Mouse (Mus musculus) heart, embryonic 14.5 days (tissue): Measurements from ENCODE around the gene Cd209f. TPM values are rescaled to one million over a fixed set of nuclear protein-coding genes. Genes with fewer than 3 reads are reported as not detected.
"Not testable (repeated sequence)": the region's sequence is repeated elsewhere in the genome, so short reads cannot be mapped to it uniquely, and the experiment has no call there.

ENCODE experiments used
- ATAC-seq: fragments of 200-750 bp; cut with Nextera tagmentation; 2 replicates; pipeline ENCODE4 v1.8.0; 2017; ENCODE audit warnings: low read depth, moderate TSS enrichment; ENCODE audit not compliant: insufficient number of reproducible peaks, insufficient read depth, low FRiP score
- H3K27ac ChIP-seq, 2 experiments: fragments of 200-500 bp in 1 of 2; fragments of 300-500 bp in 1 of 2; sonication (generic) in 1 of 2; replicated peaks in 1 of 2; 2 replicates each; pipeline ENCODE4 v1.5.1; 2012 to 2014; ENCODE audit warnings: low read depth in 2 of 2, low read length in 2 of 2, control low read depth in 1 of 2, mild to moderate bottlenecking in 1 of 2, mixed read lengths in 1 of 2; ENCODE audit not compliant: control insufficient read depth in 1 of 2, insufficient read depth in 1 of 2
- H3K27me3 ChIP-seq: fragments of 300-500 bp; sonication (generic); 2 replicates; pipeline ENCODE4 v1.6.1; 2014; ENCODE audit warnings: mild to moderate bottlenecking, low read length, control low read depth; ENCODE audit not compliant: control insufficient read depth, insufficient read depth
- H3K36me3 ChIP-seq: fragments of 300-500 bp; sonication (generic); 2 replicates; pipeline ENCODE4 v1.6.1; 2014; ENCODE audit warnings: mild to moderate bottlenecking, control low read depth, low read length, mixed read lengths; ENCODE audit not compliant: control insufficient read depth, insufficient read depth
- H3K4me1 ChIP-seq, 2 experiments: fragments of 200-500 bp in 1 of 2; fragments of 300-500 bp in 1 of 2; sonication (generic) in 1 of 2; 2 replicates each; pipeline ENCODE4 v1.6.1; 2012 to 2014; ENCODE audit warnings: low read length in 2 of 2, control low read depth in 1 of 2, mixed read lengths in 1 of 2; ENCODE audit not compliant: control insufficient read depth in 2 of 2, insufficient read depth in 2 of 2
- H3K4me2 ChIP-seq: fragments of 300-500 bp; sonication (generic); 2 replicates; pipeline ENCODE4 v1.6.1; 2014; ENCODE audit warnings: mild to moderate bottlenecking, low read length
- H3K4me3 ChIP-seq, 2 experiments: fragments of 200-500 bp in 1 of 2; fragments of 300-500 bp in 1 of 2; sonication (generic) in 1 of 2; 2 replicates each; pipeline ENCODE4 v1.5.1; 2012 to 2014; ENCODE audit warnings: low read length in 2 of 2, mild to moderate bottlenecking in 2 of 2, control low read depth in 1 of 2, low read depth in 1 of 2, moderate library complexity in 1 of 2; ENCODE audit not compliant: control insufficient read depth in 1 of 2, insufficient read depth in 1 of 2
- H3K9ac ChIP-seq: fragments of 300-500 bp; sonication (generic); 2 replicates; pipeline ENCODE4 v1.6.1; 2014; ENCODE audit warnings: mild to moderate bottlenecking, low read length
- H3K9me3 ChIP-seq: fragments of 300-500 bp; sonication (generic); 2 replicates; pipeline ENCODE4 v1.6.1; 2016; ENCODE audit warnings: low read length, control low read depth; ENCODE audit not compliant: control insufficient read depth
- WGBS: fragments of 180-500 bp; shearing (Covaris S2); extraction: QIAGEN DNeasy Blood & Tissue Kit; methylation state at CpG from one replicate; pipeline ENCODE4 v1.1.7; 2014; 5-methylcytosine and 5-hydroxymethylcytosine counted together
- polyA plus RNA-seq: library from polyadenylated mRNA; unstranded; fragments of >200 nt; fragmentation: Nextera tagmentation; extraction: Ambion mirVana; gene quantifications from 2 replicates; pipeline ENCODE4 v1.2.1, GENCODE M21; 2014

The Cd209f gene
- polyA plus RNA-seq = not detected in 2 replicates

- H3K27me3 ChIP-seq, ATAC-seq, H3K9ac ChIP-seq, H3K4me3 ChIP-seq, H3K4me1 ChIP-seq, H3K36me3 ChIP-seq, H3K4me2 ChIP-seq, H3K9me3 ChIP-seq, H3K27ac ChIP-seq: not testable (repeated sequence)
- WGBS = 75% methylated on average over 1 of the region's 2 CpGs
Measured at GRCm38 (mm10) chr8:4105735-4106134, at the start of gene Cd209f. Gene Cd209f (minus strand): TSS chr8:4105835.

- Histone ChIP-seq H3K36me3 (no peaks in the 10 kb centered on the region), H3K9ac (no peak overlapping the region), H3K4me1 (no peaks in the 10 kb centered on the region), H3K9me3 (peaks cover 5% of the 10 kb centered on the region; the same call in 1 of the 2 replicates), H3K4me3 (no peak overlapping the region), H3K4me2 (no peak overlapping the region), H3K27ac (no peak overlapping the region), H3K27me3 (no peaks in the 10 kb centered on the region)
- ATAC-seq = no peak
Measured at GRCm38 (mm10) chr8:4154878-4155277, 49.2 kb upstream of the Cd209f start.

GRCm38 (mm10) chr8:4147272-4147671 lies 41.6 kb upstream of the Cd209f start:
- no peak overlapping the region for H3K4me2 ChIP-seq
- no peaks in the 10 kb centered on the region for H3K4me1 ChIP-seq
- H3K27me3 ChIP-seq = no peaks in the 10 kb centered on the region
- H3K9me3 ChIP-seq = peaks cover 5% of the 10 kb centered on the region; the same call in 1 of the 2 replicates
- H3K27ac ChIP-seq = no peak overlapping the region
- H3K9ac ChIP-seq = no peak overlapping the region
- no peaks in the 10 kb centered on the region for H3K36me3 ChIP-seq
- H3K4me3 ChIP-seq = no peak overlapping the region
- 28% methylated on average over 1 of the region's 1 CpGs for WGBS
- ATAC-seq = no peak

- Histone ChIP-seq H3K9ac (no peak overlapping the region), H3K4me3 (no peak overlapping the region), H3K4me2 (no peak overlapping the region), H3K27ac (no peak overlapping the region), H3K36me3 (no peaks in the 10 kb centered on the region), H3K27me3 (no peaks in the 10 kb centered on the region), H3K4me1 (no peaks in the 10 kb centered on the region), H3K9me3 (no peaks in the 10 kb centered on the region)
- ATAC-seq = no peak
- WGBS = 54% methylated on average over 3 of the region's 3 CpGs
Measured at GRCm38 (mm10) chr8:4141721-4142120, 36.1 kb upstream of the Cd209f start.

GRCm38 (mm10) chr8:4139660-4140646 lies 34.3 kb upstream of the Cd209f start:
- no peak overlapping the region for H3K27ac ChIP-seq

GRCm38 (mm10) chr8:4133798-4134197 lies 28.2 kb upstream of the Cd209f start, which contains the start of gene Cd209g:
Gene Cd209g (plus strand): TSS chr8:4134098.
- no peaks in the 10 kb centered on the region for H3K4me1 ChIP-seq
- no peaks in the 10 kb centered on the region for H3K27me3 ChIP-seq
- H3K9me3 ChIP-seq = no peaks in the 10 kb centered on the region
- H3K27ac ChIP-seq = no peak within 1 kb of the TSS
- H3K4me3 ChIP-seq = no peak within 1 kb of the TSS
- no peak within 1 kb of the TSS for H3K9ac ChIP-seq
- no peaks in the 10 kb centered on the region for H3K36me3 ChIP-seq
- no peak for ATAC-seq
- no peak within 1 kb of the TSS for H3K4me2 ChIP-seq
- WGBS = 85% methylated on average over 10 of the region's 10 CpGs

More at GRCm38 (mm10) chr8:4139660-4140646, 34.3 kb upstream of the Cd209f start:
- ATAC-seq = no peak
- Histone ChIP-seq H3K4me3 (no peak overlapping the region), H3K9ac (no peak overlapping the region), H3K27me3 (no peaks in the 10 kb centered on the region), H3K4me2 (no peak overlapping the region), H3K4me1 (no peaks in the 10 kb centered on the region), H3K36me3 (no peaks in the 10 kb centered on the region), H3K9me3 (no peaks in the 10 kb centered on the region)
- 9% methylated on average over 12 of the region's 12 CpGs for WGBS

GRCm38 (mm10) chr8:4088514-4088913 lies 17.1 kb downstream of the Cd209f start:
- ATAC-seq, H3K4me1 ChIP-seq, H3K9ac ChIP-seq, H3K27me3 ChIP-seq, H3K27ac ChIP-seq, H3K4me3 ChIP-seq, H3K4me2 ChIP-seq, H3K9me3 ChIP-seq, H3K36me3 ChIP-seq: not testable (repeated sequence)
- WGBS = 72% methylated on average over 3 of the region's 3 CpGs
